Mouse (Mus musculus) embryo, embryonic 11.5 days (tissue): ENCODE results near the gene Gm39653.
A peak's percentile ranks its signal among the peaks of the same experiment; 100 is the strongest.
"Not testable (repeated sequence)": the region's sequence is repeated elsewhere in the genome, so short reads cannot be mapped to it uniquely, and the experiment has no call there.

ENCODE experiments used
- DNase-seq: peaks from one replicate; pipeline ENCODE4 v3.0.0-alpha.2; 2012; ENCODE audit warnings: low read depth, low spot score

The Gm39653 gene

DNA sequence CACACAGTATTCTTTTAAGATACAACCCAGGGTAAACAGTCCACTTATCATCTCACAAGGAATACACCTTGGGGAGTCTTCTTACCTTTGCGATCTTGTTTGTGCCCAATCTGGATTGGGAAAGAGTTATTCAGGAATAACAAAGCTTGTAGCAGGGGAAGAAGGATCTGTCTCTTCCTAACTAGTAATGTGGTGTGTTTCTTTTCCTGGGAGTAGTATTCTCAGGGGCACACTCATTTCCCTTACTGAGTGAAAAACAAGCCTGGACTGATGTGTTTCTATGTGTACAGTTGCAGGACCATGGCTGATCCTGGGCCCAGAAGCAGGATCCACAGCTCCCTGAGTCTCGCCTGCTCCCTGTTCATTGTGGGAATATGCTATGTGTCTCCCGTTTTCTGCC, at the start of gene Gm39653:
TSS of gene Gm39653 (plus strand) at position 301 of the 400 bp plus-strand sequence.
- DNase-seq, result no peak

- no peak for DNase-seq
These were observed 49.3 kb upstream of the Gm39653 start for GRCm38 (mm10) chr1:63566501-63566900.

DNA sequence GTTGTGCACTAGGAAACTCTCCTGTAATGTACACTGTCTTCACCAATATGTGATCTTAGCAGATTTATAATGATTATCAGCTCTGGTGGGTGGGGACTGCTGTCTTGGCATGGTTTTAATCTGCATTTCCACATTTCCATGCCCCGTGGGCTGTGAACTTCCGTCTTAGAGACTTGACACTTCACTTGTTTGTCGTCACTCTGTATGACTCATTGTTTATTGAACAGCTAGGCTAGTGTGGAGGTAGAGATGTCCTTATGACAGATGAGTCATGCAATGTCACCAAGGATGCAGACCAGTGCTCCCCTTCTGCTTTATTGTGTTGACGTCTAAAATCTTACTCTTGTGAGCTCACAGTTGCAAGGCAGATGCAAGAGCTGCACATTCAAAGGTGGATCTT, 48.7 kb upstream of the Gm39653 start:
- no peak for DNase-seq

- DNase-seq, result no peak
These were observed 43.5 kb upstream of the Gm39653 start for GRCm38 (mm10) chr1:63572229-63572628.

- DNase-seq, result peak; percentile 23
These were observed 42.3 kb upstream of the Gm39653 start for GRCm38 (mm10) chr1:63573432-63573831.

DNA sequence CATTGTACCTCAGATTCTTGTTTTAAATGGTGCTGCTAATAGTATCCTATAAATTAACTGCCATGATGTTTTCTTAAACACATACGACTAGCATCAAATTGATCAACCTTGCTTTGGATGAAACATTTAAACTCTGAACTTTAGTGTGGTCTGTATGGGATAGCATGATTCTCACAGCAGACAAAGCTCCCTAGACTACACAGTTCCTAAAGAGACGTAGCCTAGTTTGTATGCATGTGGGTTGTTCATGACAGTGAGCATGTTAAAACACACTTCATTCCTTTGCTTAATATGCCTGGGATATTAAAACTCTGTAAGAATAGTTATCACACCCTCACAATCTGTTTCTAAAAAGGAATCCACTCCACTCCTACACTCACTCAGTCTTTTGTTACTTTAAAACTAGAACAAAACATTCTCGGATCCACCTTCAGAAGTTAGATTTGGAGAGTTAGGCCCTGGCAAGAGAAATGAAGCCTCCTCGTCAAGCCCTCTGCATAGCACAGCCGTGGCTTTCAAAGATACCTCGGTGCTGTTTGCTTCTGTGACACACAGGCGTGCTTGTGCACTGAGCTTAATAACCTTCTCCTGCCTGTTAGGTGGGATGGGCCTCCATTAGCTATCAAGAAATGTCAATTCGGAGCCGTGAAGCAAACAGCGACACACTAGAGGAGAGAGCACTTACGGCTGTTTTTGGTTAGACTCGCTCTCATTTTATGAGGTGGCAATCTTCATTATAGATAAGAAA, 41.7 kb upstream of the Gm39653 start:
- DNase-seq, result no peak

- DNase-seq, result no peak
These were observed 39.0 kb upstream of the Gm39653 start for GRCm38 (mm10) chr1:63576803-63577202.

DNA sequence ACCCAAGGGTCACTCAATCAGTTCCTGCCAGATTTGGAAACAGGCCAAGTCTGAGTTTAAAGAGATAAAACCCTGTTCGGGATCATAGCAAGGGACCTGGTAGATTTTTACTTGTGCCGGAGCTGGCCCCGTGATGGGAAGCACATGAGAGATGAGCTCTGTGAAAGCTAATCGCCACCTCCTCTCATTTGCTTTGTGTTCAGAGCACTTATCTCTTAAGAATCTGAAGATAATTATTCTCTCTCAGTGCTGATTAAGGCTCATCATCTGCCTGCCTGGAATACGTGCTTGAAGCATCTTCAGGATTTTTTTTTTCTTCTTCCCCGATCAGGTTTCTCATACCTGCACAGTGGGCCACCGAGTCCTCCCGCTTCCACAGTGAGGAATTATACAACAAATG, 36.6 kb upstream of the Gm39653 start:
- DNase-seq, result no peak

DNA sequence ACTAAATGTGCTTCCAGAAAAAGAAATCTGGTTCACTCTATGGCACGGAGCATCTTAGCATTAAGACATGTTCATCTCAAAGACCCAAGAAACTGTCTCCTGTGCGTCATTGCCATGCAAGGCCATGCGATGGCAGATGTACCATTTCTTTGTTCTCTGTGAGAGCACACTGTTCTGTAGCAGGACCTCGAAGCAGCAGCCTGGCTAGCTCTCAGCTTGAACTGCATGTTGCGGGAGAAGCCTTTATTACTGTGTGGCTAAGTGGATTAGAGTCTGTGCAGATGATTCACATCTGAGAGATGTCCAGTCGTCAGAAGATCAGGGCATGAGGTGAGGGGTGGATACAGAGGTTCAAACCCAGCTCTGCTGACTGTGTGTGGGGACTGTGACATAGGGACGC, 28.9 kb upstream of the Gm39653 start:
- DNase-seq, result no peak

DNA sequence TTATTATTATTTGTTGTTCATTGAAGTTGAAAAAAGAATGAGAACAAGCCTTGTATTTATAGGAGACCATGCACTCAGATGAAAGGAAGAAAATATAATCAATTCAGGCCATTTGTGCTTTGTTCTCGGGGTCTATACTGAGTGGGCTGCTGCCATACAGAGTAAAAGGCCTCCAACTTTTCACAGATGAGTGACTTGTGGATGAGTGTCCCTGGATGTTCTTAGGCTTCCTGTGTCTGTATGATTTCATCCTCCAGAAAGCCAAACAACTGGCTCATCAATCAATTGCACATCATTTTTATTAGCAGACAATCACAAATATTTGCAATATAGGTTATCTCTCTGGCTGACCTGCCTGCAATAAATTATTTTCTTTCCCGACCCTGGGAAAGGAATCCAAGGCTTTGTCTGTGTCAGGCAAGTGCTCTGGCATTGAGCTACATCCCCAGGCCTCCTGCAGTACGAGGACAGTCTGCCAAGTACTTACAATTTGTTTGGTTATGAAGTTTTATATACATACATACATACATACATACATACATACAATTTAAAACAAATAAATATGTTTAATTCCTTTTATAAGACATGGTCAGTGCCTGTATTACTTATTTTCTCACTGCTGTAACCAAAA, 11.8 kb upstream of the Gm39653 start:
- DNase-seq, result no peak

GRCm38 (mm10) chr1:63609613-63610012, 6.2 kb upstream of the Gm39653 start:
- DNase-seq, result no peak

DNA sequence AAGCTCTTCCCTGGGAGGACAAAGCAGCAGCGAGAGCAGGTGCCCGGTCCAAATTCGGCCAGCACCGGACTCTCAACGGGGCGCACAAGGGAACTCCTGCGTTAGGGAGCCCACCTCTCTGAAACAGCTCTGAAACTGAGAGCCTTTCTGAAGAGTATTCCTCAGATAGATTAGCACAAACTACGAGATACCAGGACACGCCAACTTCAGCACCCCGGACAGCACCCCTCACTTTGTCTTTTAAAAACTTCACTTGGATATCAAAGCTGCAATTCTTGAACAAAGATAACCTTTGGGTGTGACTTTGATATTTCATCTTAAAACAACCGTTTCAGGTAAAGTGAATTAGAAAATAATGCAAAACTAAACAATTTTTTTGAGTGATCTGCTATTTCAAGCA, 1.2 kb upstream of the Gm39653 start:
- DNase-seq, result peak; percentile 68

- peak; percentile 8 for DNase-seq
These were observed 12.4 kb downstream of the Gm39653 start for GRCm38 (mm10) chr1:63628211-63628610.

GRCm38 (mm10) chr1:63630390-63630789, 14.6 kb downstream of the Gm39653 start:
- DNase-seq, result not testable (repeated sequence)

GRCm38 (mm10) chr1:63639921-63640320, 24.2 kb downstream of the Gm39653 start:
- DNase-seq, result no peak

DNA sequence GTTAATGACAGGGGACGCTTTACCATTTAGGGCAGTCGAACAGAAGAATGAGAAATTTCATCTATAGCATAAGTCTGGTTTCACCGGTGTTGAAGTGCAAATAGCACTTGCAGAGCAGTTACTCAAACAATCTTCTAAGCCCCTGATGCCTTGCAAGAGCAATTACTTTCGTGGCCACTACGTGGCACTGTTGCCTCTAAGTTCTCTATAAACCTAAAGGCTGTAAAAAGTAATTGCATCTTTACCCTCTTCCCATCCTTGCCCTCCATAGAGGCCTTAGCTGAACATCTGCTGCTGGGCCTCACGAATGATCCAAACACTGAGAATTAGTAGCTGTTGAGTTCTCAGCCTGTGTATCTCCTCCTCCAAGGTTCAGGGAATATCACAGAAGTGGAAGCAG, 42.2 kb downstream of the Gm39653 start:
- DNase-seq, result peak; percentile 76

DNA sequence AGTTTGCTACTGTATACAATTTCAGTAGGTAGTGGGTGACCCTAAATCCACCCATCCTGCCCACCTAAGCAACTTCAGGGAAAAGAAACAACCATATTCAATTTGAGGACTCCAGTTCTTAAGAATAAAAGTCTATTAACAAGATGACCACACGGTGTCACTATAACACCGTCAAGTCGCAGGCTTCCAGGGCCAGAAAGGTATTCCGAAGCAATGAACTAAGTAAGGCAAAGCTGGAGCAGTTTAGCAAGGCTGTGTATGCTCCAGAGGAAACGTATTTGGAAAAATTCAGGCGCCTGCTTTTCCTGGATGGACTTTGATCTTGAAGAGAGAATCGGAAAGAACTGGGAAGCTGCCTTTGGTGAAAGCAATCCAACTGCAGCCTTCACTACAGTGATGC, 43.8 kb downstream of the Gm39653 start:
- DNase-seq, result peak; percentile 69

GRCm38 (mm10) chr1:63666089-63666488, 50.3 kb downstream of the Gm39653 start:
- DNase-seq, result no peak

DNA sequence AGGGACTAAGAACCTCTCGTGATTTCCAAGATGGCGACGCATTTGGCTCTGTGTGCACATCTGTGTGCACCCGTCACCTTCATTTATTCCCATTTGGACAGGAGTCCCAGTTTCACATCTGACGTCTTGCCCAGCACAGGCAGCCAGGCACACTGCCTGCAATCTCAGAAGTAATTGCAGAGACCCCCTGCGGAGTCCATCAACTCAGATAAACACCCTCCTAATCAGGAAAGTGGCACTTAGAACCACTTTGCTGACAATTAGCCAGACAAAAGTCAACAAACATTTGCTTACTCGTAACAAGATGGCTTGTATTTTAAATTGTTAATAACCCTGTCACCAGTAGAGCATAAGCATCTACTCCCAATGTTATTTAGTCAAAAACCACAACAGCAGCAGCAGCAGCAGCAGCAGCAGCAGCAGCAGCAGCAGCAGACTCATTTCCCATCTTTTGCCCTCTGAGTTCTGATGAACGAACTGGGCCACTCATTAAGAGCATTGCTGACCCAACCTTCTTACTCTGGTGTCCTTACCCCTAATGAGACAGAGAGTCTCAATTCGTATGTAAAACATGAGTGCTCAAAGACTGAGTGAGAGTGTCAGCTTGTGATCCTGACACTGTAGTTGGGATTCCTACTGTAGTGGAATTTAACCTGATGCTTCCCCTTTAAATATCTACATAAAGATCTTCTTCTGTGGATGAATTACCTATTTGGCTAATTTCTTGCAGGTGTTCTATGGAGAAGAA, 51.6 kb downstream of the Gm39653 start:
- no peak for DNase-seq

- no peak for DNase-seq
These were observed 52.4 kb downstream of the Gm39653 start for GRCm38 (mm10) chr1:63667949-63668851.

DNA sequence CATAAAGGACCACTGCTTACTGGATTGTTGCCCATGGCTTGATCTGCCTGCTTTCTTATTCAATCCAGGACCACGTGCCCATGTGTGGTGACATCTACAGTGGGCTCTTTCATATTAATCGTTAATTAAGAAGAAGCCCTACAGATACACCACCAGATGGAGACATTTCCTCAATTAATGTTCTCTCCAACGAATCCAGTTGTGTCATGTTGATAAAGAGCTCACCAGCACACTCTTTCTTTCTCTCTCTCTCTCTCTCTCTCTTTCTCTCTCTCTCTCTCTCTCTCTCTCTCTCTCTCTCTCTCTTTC, 53.0 kb downstream of the Gm39653 start:
- peak; percentile 30 for DNase-seq
